Mouse (Mus musculus): Measurements from ENCODE around the gene Ptpdc1. TPM values are rescaled to one million over a fixed set of nuclear protein-coding genes. Genes with fewer than 3 reads are reported as not detected.

The Ptpdc1 gene
- total and polyA plus RNA-seq, 3 experiments, result not detected

DNA sequence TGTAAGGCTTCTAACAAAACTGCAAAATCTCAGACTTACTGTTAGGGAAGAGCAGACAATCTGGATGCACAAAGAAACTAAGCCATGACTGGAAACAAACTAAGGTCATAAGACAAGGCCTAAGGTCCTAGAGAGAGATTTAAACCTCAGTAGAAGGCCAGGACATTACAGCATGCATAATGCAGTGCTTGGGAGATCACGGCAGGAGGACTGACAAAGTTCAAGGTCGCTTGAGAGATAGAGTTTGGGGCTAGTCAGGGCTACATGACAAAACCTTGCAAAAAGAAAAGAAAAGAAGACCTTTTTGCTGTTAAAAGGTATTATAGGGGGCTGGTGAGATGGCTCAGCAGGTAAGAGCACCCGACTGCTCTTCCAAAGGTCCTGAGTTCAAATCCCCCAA is 22.2 kb downstream of the Ptpdc1 start:
- Histone ChIP-seq H3K27ac (ENCODE audit: insufficient read depth, low read depth) (no peak overlapping the region), H3K4me1 (ENCODE audit: control insufficient read depth in 1 of 2, insufficient read depth in 2 of 2) (no peaks in the 10 kb centered on the region), H3K9ac (ENCODE audit: insufficient read depth, low read depth) (no peak overlapping the region), H3K9me3 (replicated peaks; ENCODE audit: low read length) (no peaks in the 10 kb centered on the region), H3K27me3 (replicated peaks) (no peaks in the 10 kb centered on the region), H3K4me2 (ENCODE audit: insufficient read depth, low read depth, poor library complexity, severe bottlenecking) (no peak overlapping the region), H3K79me2 (replicated peaks; ENCODE audit: control insufficient read depth, extremely low read depth, insufficient read depth, poor library complexity, severe bottlenecking) (no peaks in the 10 kb centered on the region), H3K36me3 (replicated peaks in 1 of 2; ENCODE audit: control insufficient read depth in 1 of 2, insufficient read depth in 1 of 2, low read length in 1 of 2) (no peaks in the 10 kb centered on the region), H3K4me3 (replicated peaks in 1 of 3; ENCODE audit: low read depth in 2 of 3, low read length in 2 of 3, poor library complexity in 1 of 3) (no peak overlapping the region)
- no peak for TF ChIP-seq RCOR1 (conservative IDR thresholded peaks at IDR 0.05; ENCODE audit: low read depth, low read length)
- in situ Hi-C loops (cut with MboI; ENCODE audit: low pct_ligation_motif_present, low pct_unique_long_range_greater_than_20kb, low sequenced_read_pairs), result no loop called here
- DNase-seq (ENCODE audit: extremely low read depth), result no peak
- dilution Hi-C loops (cut with MboI; ENCODE audit: extremely low pct_ligation_motif_present, extremely low pct_unique_long_range_greater_than_20kb, low sequenced_read_pairs), result no loop called here

DNA sequence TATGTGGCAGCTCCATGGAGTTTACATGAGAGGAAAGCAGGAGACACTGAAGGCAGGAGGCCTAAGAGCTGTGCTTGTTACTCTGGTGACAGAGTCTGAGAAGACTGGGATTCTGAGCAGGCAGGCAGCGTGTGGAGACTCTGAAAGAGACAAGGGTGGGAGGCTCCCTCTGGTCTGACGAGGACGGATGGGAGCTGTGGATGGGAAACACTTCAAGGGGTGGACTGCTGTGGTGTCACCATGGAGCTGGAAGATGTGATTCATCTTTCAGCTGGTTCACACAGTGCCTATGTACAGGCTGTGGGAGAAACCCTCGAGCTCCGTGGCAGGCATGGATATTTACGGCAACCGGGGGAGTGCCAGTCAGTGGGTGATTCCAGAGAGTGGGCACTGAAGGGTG is 30.9 kb downstream of the Ptpdc1 start:
- Histone ChIP-seq H3K27ac (ENCODE audit: insufficient read depth, low read depth) (no peak overlapping the region), H3K4me1 (ENCODE audit: control insufficient read depth in 1 of 2, insufficient read depth in 2 of 2) (no peaks in the 10 kb centered on the region), H3K79me2 (replicated peaks; ENCODE audit: control insufficient read depth, extremely low read depth, insufficient read depth, poor library complexity, severe bottlenecking) (no peaks in the 10 kb centered on the region), H3K4me3 (replicated peaks in 1 of 3; ENCODE audit: low read depth in 2 of 3, low read length in 2 of 3, poor library complexity in 1 of 3) (no peak overlapping the region), H3K9me3 (replicated peaks; ENCODE audit: low read length) (no peaks in the 10 kb centered on the region), H3K9ac (ENCODE audit: insufficient read depth, low read depth) (no peak overlapping the region), H3K36me3 (replicated peaks in 1 of 2; ENCODE audit: control insufficient read depth in 1 of 2, insufficient read depth in 1 of 2, low read length in 1 of 2) (no peaks in the 10 kb centered on the region), H3K4me2 (ENCODE audit: insufficient read depth, low read depth, poor library complexity, severe bottlenecking) (no peak overlapping the region), H3K27me3 (replicated peaks) (no peaks in the 10 kb centered on the region)
- in situ Hi-C loops (cut with MboI; ENCODE audit: low pct_ligation_motif_present, low pct_unique_long_range_greater_than_20kb, low sequenced_read_pairs) (no loop called here), dilution Hi-C loops (cut with MboI; ENCODE audit: extremely low pct_ligation_motif_present, extremely low pct_unique_long_range_greater_than_20kb, low sequenced_read_pairs) (no loop called here)
- no peak for TF ChIP-seq NELFE (IDR thresholded peaks at IDR 0.05; ENCODE audit: low read depth, low read length)
- TF ChIP-seq GABPA (IDR thresholded peaks at IDR 0.05; ENCODE audit: insufficient replicate concordance, low read depth, low read length), result no peak
- TF ChIP-seq USF2 (conservative IDR thresholded peaks at IDR 0.05; ENCODE audit: low read depth, low read length), result no peak
- no peak for TF ChIP-seq BHLHE40 (IDR thresholded peaks at IDR 0.05; ENCODE audit: low read depth, low read length)
- no peak for TF ChIP-seq ZC3H11A (IDR thresholded peaks at IDR 0.05; ENCODE audit: low read depth, low read length)
- TF ChIP-seq CTCF (conservative IDR thresholded peaks at IDR 0.05 in 1 of 2, IDR thresholded peaks at IDR 0.05 in 1 of 2; ENCODE audit: low read depth in 2 of 2, low read length in 2 of 2), result no peak
- no peak for TF ChIP-seq JUND (conservative IDR thresholded peaks at IDR 0.05; ENCODE audit: low read depth, low read length)
- TF ChIP-seq POLR2AphosphoS2 (IDR thresholded peaks at IDR 0.05; ENCODE audit: low read depth, low read length), result no peak
- TF ChIP-seq POLR2A (IDR thresholded peaks at IDR 0.05; ENCODE audit: low read depth, low read length), result no peak
- no peak for TF ChIP-seq ZKSCAN1 (IDR thresholded peaks at IDR 0.05; ENCODE audit: borderline replicate concordance, low read depth, low read length)
- no peak for TF ChIP-seq UBTF (IDR thresholded peaks at IDR 0.05; ENCODE audit: low read depth, low read length)
- TF ChIP-seq TCF12 (IDR thresholded peaks at IDR 0.05; ENCODE audit: low read depth, low read length), result no peak
- no peak for DNase-seq (ENCODE audit: extremely low read depth)

DNA sequence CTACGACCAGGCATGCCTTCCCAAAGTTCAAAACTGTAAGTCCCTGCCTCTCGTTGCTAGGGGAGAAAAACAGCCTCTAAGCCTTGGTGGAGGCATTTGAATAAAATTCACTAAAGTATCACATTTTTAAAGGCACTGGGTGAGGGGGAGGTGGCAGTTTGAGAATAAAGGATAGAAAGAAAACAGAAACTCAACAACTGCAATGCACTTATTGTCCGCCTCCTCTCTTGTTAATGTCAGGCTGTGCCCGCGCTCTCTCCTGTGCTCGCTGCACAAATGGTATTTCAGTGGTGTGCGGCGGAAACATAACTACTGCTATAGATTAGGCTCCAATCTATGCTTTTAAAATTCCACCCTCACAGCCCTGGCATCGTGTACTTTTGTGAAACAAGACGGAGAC is 31.4 kb downstream of the Ptpdc1 start:
- Histone ChIP-seq H3K27ac (ENCODE audit: insufficient read depth, low read depth) (no peak overlapping the region), H3K79me2 (replicated peaks; ENCODE audit: control insufficient read depth, extremely low read depth, insufficient read depth, poor library complexity, severe bottlenecking) (no peaks in the 10 kb centered on the region), H3K27me3 (replicated peaks) (no peaks in the 10 kb centered on the region), H3K4me2 (ENCODE audit: insufficient read depth, low read depth, poor library complexity, severe bottlenecking) (no peak overlapping the region), H3K4me3 (replicated peaks in 1 of 3; ENCODE audit: low read depth in 2 of 3, low read length in 2 of 3, poor library complexity in 1 of 3) (no peak overlapping the region), H3K36me3 (replicated peaks in 1 of 2; ENCODE audit: control insufficient read depth in 1 of 2, insufficient read depth in 1 of 2, low read length in 1 of 2) (no peaks in the 10 kb centered on the region), H3K4me1 (ENCODE audit: control insufficient read depth in 1 of 2, insufficient read depth in 2 of 2) (no peaks in the 10 kb centered on the region), H3K9ac (ENCODE audit: insufficient read depth, low read depth) (no peak overlapping the region), H3K9me3 (replicated peaks; ENCODE audit: low read length) (no peaks in the 10 kb centered on the region)
- TF ChIP-seq MAZ (IDR thresholded peaks at IDR 0.05; ENCODE audit: low read depth, low read length), result no peak
- TF ChIP-seq KAT2A (IDR thresholded peaks at IDR 0.05; ENCODE audit: insufficient replicate concordance, low read length), result no peak
- no peak for TF ChIP-seq IRF4 (IDR thresholded peaks at IDR 0.05; ENCODE audit: low read depth, low read length)
- no peak for TF ChIP-seq RCOR1 (conservative IDR thresholded peaks at IDR 0.05; ENCODE audit: low read depth, low read length)
- no peak for TF ChIP-seq CTCF (conservative IDR thresholded peaks at IDR 0.05 in 1 of 2, IDR thresholded peaks at IDR 0.05 in 1 of 2; ENCODE audit: low read depth in 2 of 2, low read length in 2 of 2)
- no peak for TF ChIP-seq ZC3H11A (IDR thresholded peaks at IDR 0.05; ENCODE audit: low read depth, low read length)
- no peak for TF ChIP-seq MEF2A (IDR thresholded peaks at IDR 0.05; ENCODE audit: borderline replicate concordance, low read depth, low read length)
- TF ChIP-seq ZMIZ1 (IDR thresholded peaks at IDR 0.05; ENCODE audit: low read depth, low read length), result no peak
- TF ChIP-seq JUN (IDR thresholded peaks at IDR 0.05; ENCODE audit: insufficient read depth, low read depth, low read length), result no peak
- no peak for TF ChIP-seq NRF1 (IDR thresholded peaks at IDR 0.05; ENCODE audit: low read depth, low read length)
- no peak for TF ChIP-seq TCF12 (IDR thresholded peaks at IDR 0.05; ENCODE audit: low read depth, low read length)
- TF ChIP-seq NELFE (IDR thresholded peaks at IDR 0.05; ENCODE audit: low read depth, low read length), result no peak
- TF ChIP-seq HCFC1 (IDR thresholded peaks at IDR 0.05; ENCODE audit: low read depth, low read length), result no peak
- TF ChIP-seq MAX (IDR thresholded peaks at IDR 0.05; ENCODE audit: low read length), result no peak
- dilution Hi-C loops (cut with MboI; ENCODE audit: extremely low pct_ligation_motif_present, extremely low pct_unique_long_range_greater_than_20kb, low sequenced_read_pairs) (no loop called here), in situ Hi-C loops (cut with MboI; ENCODE audit: low pct_ligation_motif_present, low pct_unique_long_range_greater_than_20kb, low sequenced_read_pairs) (no loop called here)
- no peak for DNase-seq (ENCODE audit: extremely low read depth)
